Mouse (Mus musculus): ENCODE measurements around the gene Il11.

The Il11 gene

DNA sequence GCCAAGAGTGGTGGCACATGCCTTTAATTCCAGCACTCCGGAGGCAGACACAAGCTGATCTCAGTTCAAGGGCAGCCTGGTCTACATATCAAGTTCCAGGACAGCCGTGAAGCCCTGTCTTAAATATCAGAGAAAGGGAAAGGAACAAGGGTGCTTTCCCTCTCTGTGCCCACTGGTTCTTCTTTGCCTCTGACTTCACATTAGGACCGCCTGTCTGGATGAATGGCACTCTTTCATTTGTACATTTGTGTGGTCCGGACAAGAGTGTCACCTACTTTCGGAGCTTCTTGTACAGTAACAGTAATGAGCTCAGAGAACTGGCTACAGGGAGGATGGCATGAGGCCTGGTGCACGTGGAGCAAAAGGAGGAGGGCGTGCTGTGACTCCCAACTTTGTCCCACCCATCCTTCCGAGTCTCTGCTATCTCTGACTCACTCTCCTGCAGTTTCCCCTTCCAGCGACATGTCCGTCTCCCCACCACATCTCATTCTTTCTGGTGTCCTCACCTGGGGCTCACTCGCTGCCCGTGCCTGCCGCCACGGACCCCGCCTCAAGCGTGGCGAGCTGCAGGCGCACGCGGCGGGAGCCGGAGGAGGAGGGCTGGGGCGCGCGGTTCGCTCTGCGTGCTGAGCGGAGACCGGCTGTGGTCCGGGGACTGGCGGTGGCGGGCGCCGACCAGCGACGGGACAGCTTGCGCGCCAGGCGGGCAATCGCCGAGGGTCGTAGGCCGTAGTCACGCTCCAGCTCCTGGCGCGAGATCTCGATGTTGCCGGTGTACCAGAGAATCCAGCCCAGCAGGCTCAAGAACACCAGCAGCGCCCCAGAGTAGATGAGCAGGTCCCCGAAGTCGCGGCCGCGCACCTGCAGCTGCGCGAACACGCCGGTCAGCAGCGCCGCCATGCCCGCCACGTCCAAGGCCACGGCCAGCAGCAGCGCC, 6.1 kb upstream of the Il11 start:
- no peak for DNase-seq (ENCODE audit: low read depth, low spot score)

- DNase-seq (ENCODE audit: low read depth, low spot score) = no peak
Observed at GRCm38 (mm10) chr7:4783667-4784268, 1.1 kb upstream of the Il11 start.

DNA sequence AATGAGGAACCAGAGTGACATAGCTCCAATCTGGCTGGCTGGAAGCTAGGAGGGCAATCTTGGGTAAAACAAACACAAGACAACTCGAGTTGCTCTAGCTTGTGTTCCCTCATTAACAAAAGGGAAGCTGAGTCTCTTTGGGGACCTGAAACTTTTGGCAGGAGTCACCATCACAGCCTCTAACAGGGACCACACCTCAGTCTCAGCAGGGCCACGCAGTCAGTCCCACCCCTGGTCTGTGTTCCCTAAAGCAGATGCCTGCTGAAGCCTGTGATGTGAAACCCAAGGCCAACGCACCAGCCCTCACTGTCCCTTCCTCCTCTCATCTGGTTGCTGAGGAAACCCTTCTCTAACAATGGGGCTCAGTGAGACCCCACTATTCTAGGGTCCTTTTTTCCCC, 529 bp downstream of the Il11 start:
- no peak for DNase-seq (ENCODE audit: low read depth, low spot score)

DNA sequence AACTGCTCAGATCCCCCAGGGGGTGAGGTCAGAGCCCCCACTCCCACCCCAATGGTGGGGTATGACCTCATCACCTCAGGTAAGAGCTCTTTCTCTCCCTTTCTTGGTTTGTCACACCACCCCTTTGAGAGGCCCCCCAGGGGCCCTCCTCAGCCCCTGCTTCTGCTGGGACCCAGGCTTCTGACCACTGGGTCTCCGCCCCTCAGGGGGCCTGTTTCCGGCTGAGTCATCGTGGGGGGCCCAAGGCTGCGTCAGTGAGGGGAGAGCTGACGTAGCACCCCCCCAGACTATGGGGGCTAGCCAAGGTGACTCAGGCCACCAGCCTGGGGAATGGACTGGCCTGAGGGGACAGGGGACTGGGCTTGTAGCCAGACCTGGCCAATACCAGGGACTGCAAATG, 2.7 kb downstream of the Il11 start:
- DNase-seq (ENCODE audit: low read depth, low spot score) = no peak

GRCm38 (mm10) chr7:4777851-4778637, 4.6 kb downstream of the Il11 start:
- no peak for DNase-seq (ENCODE audit: low read depth, low spot score)

DNA sequence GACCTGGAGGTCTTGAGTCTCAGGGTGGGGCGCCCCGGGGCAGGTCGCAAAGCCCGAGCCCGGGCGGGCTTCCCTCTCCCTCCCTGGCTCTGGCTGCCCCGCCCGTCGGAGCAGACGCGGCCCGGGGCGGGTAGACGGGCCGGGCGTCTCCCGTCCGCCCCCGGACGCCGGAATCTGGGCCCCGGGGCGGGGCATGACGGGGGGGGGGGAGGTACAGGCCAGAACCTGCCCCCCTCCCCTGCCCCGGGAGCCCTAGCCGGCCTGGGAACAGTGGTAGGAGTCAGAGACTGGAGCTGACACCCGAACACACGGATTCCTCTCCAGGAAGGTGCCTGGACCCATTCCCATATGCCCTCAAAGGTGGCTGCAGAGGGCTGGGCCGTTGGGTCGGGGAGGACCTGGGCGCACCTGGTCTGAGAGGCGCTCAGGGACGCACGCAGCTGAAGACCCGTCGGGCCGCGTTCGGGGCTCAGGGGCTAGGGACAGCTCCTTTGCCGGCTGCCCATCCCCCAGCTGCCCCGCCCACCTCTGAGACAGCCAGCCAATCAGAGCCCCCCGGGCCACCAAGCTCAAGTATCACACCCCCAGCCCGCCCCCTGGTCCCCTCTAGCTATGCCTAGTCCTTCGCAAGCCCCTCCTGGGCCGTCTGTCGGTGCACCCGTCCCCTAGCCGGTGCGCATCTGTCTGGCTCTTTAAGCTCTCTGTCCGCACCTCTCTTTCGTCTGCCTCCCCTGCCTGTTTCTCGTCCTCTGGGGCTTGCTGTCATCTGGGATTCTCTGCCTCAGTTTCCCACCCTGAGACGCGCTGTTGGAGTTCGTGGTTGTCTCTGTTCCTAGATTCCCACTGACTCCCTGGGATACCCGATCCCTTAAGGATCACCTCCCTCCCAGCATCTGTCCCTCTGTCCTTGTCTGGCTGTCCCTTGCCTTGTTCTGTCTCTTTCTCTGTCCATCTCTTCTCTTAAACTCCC, 5.5 kb downstream of the Il11 start:
- peak; percentile 53 for DNase-seq (ENCODE audit: low read depth, low spot score)

- DNase-seq (ENCODE audit: low read depth, low spot score) = no peak
Observed at GRCm38 (mm10) chr7:4776131-4776530, 6.5 kb downstream of the Il11 start.

GRCm38 (mm10) chr7:4771202-4771601, 11.5 kb downstream of the Il11 start, which contains the start of gene Fam71e2:
Gene Fam71e2 (minus strand): TSS chr7:4771302.
- DNase-seq (ENCODE audit: low read depth, low spot score) = no peak

GRCm38 (mm10) chr7:4764946-4765710, 17.5 kb downstream of the Il11 start:
- no peak for DNase-seq (ENCODE audit: low read depth, low spot score)

GRCm38 (mm10) chr7:4759670-4760069, 23.0 kb downstream of the Il11 start:
- DNase-seq (ENCODE audit: low read depth, low spot score) = no peak

GRCm38 (mm10) chr7:4752821-4753570, 29.7 kb downstream of the Il11 start, which contains the start of gene Cox6b2:
Gene Cox6b2 (minus strand): TSS chr7:4753094.
- DNase-seq (ENCODE audit: low read depth, low spot score) = no peak

DNA sequence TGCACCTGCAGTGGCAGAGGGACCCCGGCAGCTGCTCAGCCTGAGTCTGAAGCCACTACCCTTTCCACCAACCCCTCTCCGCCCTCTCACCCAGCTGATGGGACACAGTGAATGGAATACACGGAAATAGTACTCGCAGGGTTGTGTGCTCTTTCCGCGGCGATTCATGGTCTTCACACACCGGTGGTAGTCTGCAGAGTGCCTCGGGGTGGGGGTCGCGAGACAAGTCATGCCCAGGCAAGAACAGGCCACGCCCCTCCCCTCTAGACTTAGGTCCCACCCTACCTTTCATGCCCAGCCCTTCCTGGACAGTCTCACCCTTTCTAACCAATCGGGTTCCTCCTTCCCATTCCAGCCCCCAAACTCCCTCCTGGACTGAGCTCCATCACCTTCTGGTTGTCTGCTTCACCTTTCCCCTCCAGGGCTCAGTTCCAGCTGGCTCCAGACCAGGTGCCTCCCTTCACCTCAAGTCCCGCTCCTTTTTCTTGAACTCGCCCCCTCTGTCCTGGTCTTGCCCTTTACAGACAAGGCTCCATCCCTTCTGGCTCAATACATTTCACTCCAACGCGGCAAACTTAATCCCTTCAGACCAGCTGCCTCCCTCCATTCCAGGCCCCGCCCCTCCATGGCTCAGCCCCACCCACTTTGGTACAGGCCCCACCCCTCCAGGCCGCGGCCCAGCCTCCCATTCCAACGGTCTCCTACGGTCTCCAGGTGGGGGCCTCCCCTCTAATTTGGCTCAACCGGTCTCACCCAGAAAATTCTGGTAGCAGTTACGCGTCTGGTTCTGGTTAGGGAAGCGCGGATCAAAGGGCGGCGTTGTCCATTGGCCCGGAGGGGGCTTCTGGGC, 30.5 kb downstream of the Il11 start:
- no peak for DNase-seq (ENCODE audit: low read depth, low spot score)

DNA sequence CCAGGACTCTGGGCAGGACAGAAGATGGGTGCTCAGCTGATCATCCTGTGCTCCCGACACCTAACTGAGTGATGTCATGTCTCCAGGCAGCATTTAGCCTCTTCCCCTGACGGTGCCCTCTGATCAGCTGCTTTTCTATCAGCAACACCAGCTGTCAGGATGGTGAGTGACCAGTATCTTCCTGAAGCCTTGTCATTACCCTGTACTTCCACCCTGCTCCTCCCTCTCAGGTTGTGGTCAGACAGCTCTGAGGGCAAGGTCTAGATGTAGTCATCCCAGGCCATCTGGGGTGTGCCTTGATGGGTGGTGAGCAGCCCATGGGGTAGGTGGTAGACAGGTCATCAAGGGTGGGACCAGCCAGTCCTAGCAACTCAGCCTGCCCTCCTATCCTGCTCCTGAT, 33.5 kb downstream of the Il11 start:
- no peak for DNase-seq (ENCODE audit: low read depth, low spot score)

DNA sequence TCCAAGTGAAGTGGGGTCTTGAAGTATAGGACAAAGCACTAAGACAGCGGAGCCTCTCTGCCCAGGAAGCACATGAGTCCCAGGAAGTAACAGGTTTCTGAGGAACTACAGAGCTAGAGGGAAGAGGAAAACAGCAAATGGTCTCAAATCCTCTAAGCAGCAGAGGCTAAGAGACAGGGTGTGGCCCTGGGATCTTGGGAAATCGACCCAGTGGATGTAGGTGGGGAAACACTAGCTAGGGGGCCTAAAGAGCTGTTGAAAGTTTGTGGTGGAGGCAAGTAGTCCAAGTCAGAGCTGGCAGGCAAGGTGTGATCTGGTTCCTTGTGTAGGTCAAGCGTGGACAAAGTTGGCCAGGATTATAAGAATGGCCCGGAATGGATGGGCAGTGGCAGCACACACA, 34.3 kb downstream of the Il11 start:
- no peak for DNase-seq (ENCODE audit: low read depth, low spot score)

DNA sequence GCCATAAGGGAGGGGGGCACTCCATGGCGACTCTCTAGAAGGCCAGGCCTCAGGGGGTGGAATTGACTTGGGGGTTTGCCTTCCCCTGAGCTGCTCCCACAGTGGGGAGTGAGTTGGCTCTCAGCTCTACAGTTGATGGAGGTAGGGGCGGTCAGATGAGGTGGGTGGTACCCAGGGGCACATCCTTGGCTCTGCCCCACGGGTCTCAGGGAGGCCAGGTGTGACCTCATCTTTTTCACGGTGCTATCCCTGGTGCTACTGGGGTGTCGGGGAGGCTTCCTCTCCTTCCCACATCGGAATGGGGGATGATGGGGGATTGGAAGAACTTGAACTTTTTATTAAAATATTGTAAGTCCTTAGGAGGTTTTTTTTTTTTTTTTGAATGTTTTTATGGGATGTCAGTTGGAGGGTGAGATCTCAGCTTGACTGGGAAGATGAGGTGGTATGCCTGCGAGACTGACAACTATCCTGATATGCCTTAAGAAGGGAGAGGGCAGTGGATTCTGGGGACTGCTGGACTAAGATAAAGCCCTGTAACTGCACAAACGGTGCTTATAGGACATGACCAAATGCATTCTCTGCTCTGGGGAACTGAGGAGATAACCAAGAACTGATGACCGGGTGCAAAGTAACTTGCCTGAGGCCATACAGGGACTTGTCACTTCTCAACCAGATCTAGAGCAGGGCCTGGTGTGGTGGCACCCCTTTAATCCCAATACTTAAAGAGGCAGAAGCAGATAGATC, 35.3 kb downstream of the Il11 start:
- DNase-seq (ENCODE audit: low read depth, low spot score) = no peak

DNA sequence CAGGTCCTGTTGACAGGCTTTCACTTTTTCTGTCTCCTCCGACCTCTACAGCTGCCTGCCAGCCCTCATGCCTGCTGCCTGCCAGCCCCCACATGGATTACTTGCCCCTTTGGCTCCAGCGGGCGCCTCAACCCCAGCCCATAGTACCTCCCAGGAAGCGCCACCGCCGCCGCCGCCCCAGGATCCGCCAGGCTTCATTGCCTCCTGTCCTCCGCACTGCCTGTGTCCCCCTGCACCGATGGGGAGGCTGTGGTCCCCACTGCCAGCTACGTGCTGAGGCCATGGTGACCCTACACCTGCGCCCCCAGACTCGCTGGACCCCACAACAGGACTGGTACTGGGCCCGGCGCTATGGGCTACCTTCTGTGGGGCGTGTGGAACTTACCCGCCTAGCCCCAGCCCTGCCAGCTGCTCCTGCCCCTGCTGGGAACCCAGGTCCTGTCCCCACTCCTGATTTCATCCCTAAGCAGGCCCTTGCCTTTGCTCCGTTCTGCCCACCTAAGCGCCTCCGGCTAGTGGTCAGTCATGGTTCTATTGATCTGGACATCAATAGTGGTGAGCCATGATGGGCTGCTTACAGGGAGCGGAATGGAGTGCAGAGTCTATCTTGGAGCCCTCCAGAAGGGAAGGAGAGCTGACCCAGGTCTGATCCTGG, 36.2 kb downstream of the Il11 start:
- no peak for DNase-seq (ENCODE audit: low read depth, low spot score)

DNA sequence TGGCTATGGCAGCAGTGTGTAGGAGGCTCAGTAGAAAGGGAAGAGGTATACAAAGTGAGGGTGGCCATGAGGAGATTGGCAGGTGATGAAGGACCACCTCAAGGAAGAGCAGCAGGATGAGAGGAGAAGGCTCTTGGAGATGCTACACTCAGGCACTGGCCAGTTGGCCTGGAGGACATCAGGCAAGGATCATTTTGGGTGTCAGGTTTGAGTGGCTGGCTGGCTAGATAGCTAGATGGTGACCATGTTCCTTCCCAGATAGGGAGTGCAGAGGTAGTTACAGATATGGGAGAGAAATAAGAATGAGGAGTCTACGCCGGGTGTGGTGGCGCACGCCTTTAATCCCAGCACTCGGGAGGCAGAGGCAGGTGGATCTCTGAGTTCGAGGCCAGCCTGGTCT, 37.8 kb downstream of the Il11 start:
- no peak for DNase-seq (ENCODE audit: low read depth, low spot score)

Measured in 3T3-L1 (cell line).